Mouse (Mus musculus): ENCODE measurements at regions not wholly inside any gene's neighbourhood (a gene's known extent, or its start where the extent isn't known, plus 50 kb on each side); places are given as distances from the start of the nearest gene placed in this dataset.

DNA sequence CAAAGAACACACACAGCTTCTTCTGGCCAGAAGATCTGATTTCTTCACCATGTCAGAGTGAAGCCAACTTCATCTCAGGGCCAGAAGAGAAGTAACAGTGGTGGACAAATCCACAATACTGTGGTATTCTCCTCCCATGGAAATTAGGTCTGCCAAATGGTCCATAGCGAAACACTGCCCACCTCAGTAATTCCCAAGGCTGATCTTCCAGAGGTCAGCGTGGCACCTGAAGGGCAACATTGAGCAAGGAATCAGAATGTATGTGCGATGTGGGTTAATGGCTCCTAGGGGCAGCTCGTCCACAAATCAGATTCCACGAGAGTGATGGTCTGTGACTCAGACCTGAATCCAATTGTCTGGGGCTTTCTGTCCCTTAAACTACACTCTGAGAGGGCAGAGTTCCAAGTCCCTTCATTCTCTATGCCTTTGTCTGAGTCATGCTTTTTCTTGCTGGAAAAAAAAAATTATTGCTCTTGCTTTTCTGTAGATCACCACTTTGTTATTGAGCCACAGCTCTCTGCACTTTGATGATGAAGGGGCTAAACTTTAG lies 307.9 kb upstream of the Noct start:
- H3K9me3 ChIP-seq (ENCODE audit: control insufficient read depth, low read length), result no peaks in the 10 kb centered on the region
- no peak overlapping the region for H3K27ac ChIP-seq (ENCODE audit: low read depth, low read length)
- H3K27me3 ChIP-seq (ENCODE audit: control insufficient read depth, insufficient read depth, low read length), result no peaks in the 10 kb centered on the region
- H3K4me3 ChIP-seq (ENCODE audit: low read depth, low read length), result no peak overlapping the region
- H3K9ac ChIP-seq (ENCODE audit: low read length), result no peak overlapping the region
- no peak for ATAC-seq (ENCODE audit: insufficient read depth, low FRiP score, low TSS enrichment)
- WGBS, result 84% methylated on average over 5 of the region's 5 CpGs
- DNase-seq (ENCODE audit: low spot score), result no peak
- no peaks in the 10 kb centered on the region for H3K36me3 ChIP-seq (ENCODE audit: control insufficient read depth, insufficient read depth, low read length)
- no peak overlapping the region for H3K4me2 ChIP-seq (ENCODE audit: low read depth)
- H3K4me1 ChIP-seq (ENCODE audit: control insufficient read depth, insufficient read depth, low read length), result no peaks in the 10 kb centered on the region

DNA sequence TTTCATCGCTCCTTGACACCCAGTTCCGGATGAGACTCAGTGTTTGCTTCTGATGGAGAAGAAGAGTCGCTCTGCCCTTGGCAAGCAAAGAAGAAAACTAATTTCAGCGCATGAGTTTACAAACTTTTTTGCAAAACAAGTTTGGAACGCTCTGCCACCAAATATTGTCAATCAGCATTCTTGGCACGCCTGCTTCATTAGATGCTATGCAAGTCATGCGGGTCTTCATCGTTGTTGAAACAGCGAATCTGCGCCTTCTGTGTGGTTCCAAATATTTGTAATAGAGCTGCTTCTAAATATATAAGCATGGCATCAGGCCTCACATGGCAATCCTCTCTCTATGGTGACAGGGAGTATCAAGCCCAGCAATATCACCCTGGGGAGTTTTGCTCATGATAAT lies 301.9 kb upstream of the Noct start:
- Histone ChIP-seq H3K4me2 (ENCODE audit: low read depth) (no peak overlapping the region), H3K27me3 (ENCODE audit: control insufficient read depth, insufficient read depth, low read length) (no peaks in the 10 kb centered on the region), H3K9ac (ENCODE audit: low read length) (no peak overlapping the region), H3K9me3 (ENCODE audit: control insufficient read depth, low read length) (no peaks in the 10 kb centered on the region), H3K27ac (ENCODE audit: low read depth, low read length) (no peak overlapping the region), H3K4me3 (ENCODE audit: low read depth, low read length) (no peak overlapping the region), H3K36me3 (ENCODE audit: control insufficient read depth, insufficient read depth, low read length) (no peaks in the 10 kb centered on the region), H3K4me1 (ENCODE audit: control insufficient read depth, insufficient read depth, low read length) (no peaks in the 10 kb centered on the region)
- WGBS, result 97% methylated on average over 10 of the region's 10 CpGs
- no peak for DNase-seq (ENCODE audit: low spot score)
- no peak for ATAC-seq (ENCODE audit: insufficient read depth, low FRiP score, low TSS enrichment)

- Histone ChIP-seq H3K36me3 (ENCODE audit: control insufficient read depth, insufficient read depth, low read length) (no peaks in the 10 kb centered on the region), H3K27me3 (ENCODE audit: control insufficient read depth, insufficient read depth, low read length) (no peaks in the 10 kb centered on the region), H3K9me3 (ENCODE audit: control insufficient read depth, low read length) (no peaks in the 10 kb centered on the region), H3K9ac (ENCODE audit: low read length) (no peak overlapping the region), H3K27ac (ENCODE audit: low read depth, low read length) (no peak overlapping the region), H3K4me3 (ENCODE audit: low read depth, low read length) (no peak overlapping the region), H3K4me2 (ENCODE audit: low read depth) (no peak overlapping the region), H3K4me1 (ENCODE audit: control insufficient read depth, insufficient read depth, low read length) (no peaks in the 10 kb centered on the region)
- 86% methylated on average over 5 of the region's 5 CpGs for WGBS
- ATAC-seq (ENCODE audit: insufficient read depth, low FRiP score, low TSS enrichment) (no peak), DNase-seq (ENCODE audit: low spot score) (no peak)
Measured at GRCm38 (mm10) chr3:50922832-50923231, 301.4 kb upstream of the Noct start.

GRCm38 (mm10) chr3:50923327-50923726 lies 300.9 kb upstream of the Noct start:
- Histone ChIP-seq H3K4me1 (ENCODE audit: control insufficient read depth, insufficient read depth, low read length) (no peaks in the 10 kb centered on the region), H3K4me3 (ENCODE audit: low read depth, low read length) (no peak overlapping the region), H3K27me3 (ENCODE audit: control insufficient read depth, insufficient read depth, low read length) (no peaks in the 10 kb centered on the region), H3K9me3 (ENCODE audit: control insufficient read depth, low read length) (no peaks in the 10 kb centered on the region), H3K9ac (ENCODE audit: low read length) (no peak overlapping the region), H3K27ac (ENCODE audit: low read depth, low read length) (no peak overlapping the region), H3K36me3 (ENCODE audit: control insufficient read depth, insufficient read depth, low read length) (no peaks in the 10 kb centered on the region), H3K4me2 (ENCODE audit: low read depth) (no peak overlapping the region)
- no peak for ATAC-seq (ENCODE audit: insufficient read depth, low FRiP score, low TSS enrichment)
- WGBS, result 78% methylated on average over 7 of the region's 7 CpGs
- DNase-seq (ENCODE audit: low spot score), result no peak

GRCm38 (mm10) chr3:50927318-50927717 lies 296.9 kb upstream of the Noct start:
- H3K27ac ChIP-seq (ENCODE audit: low read depth, low read length), result no peak overlapping the region
- no peaks in the 10 kb centered on the region for H3K36me3 ChIP-seq (ENCODE audit: control insufficient read depth, insufficient read depth, low read length)
- ATAC-seq (ENCODE audit: insufficient read depth, low FRiP score, low TSS enrichment), result no peak
- DNase-seq (ENCODE audit: low spot score), result no peak
- no peaks in the 10 kb centered on the region for H3K27me3 ChIP-seq (ENCODE audit: control insufficient read depth, insufficient read depth, low read length)
- H3K4me2 ChIP-seq (ENCODE audit: low read depth), result no peak overlapping the region
- H3K9me3 ChIP-seq (ENCODE audit: control insufficient read depth, low read length), result no peaks in the 10 kb centered on the region
- 62% methylated on average over 4 of the region's 4 CpGs for WGBS
- no peak overlapping the region for H3K9ac ChIP-seq (ENCODE audit: low read length)
- no peak overlapping the region for H3K4me3 ChIP-seq (ENCODE audit: low read depth, low read length)
- H3K4me1 ChIP-seq (ENCODE audit: control insufficient read depth, insufficient read depth, low read length), result no peaks in the 10 kb centered on the region

- no peak overlapping the region for H3K27ac ChIP-seq (ENCODE audit: low read depth, low read length)
- H3K36me3 ChIP-seq (ENCODE audit: control insufficient read depth, insufficient read depth, low read length), result no peaks in the 10 kb centered on the region
- H3K4me1 ChIP-seq (ENCODE audit: control insufficient read depth, insufficient read depth, low read length), result no peaks in the 10 kb centered on the region
- H3K27me3 ChIP-seq (ENCODE audit: control insufficient read depth, insufficient read depth, low read length), result no peaks in the 10 kb centered on the region
- H3K4me2 ChIP-seq (ENCODE audit: low read depth), result no peak overlapping the region
- no peak overlapping the region for H3K9ac ChIP-seq (ENCODE audit: low read length)
- WGBS, result 86% methylated on average over 1 of the region's 1 CpGs
- no peak for ATAC-seq (ENCODE audit: insufficient read depth, low FRiP score, low TSS enrichment)
- no peaks in the 10 kb centered on the region for H3K9me3 ChIP-seq (ENCODE audit: control insufficient read depth, low read length)
- DNase-seq (ENCODE audit: low spot score), result no peak
- H3K4me3 ChIP-seq (ENCODE audit: low read depth, low read length), result no peak overlapping the region
Measured at GRCm38 (mm10) chr3:50929013-50929412, 295.2 kb upstream of the Noct start.

- no peak for DNase-seq (ENCODE audit: low spot score)
Measured at GRCm38 (mm10) chr3:50932397-50933089, 291.7 kb upstream of the Noct start.

DNA sequence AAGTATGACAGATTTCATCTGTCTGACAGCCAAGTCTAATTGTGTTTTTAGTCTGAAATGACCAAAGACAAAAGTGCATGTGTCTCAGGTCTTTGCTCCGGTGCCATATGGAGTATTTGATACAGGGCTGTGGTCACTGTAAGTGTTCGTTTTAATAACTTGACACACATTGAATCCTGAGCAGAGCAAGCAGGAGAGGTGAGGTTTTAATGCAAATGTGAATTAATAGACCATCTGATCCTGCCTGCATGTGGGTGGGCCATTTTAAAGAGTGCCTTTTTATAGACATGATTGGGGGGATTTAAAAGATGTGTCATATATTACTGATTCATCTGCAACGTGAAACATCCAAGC lies 291.2 kb upstream of the Noct start:
- ATAC-seq (ENCODE audit: insufficient read depth, low FRiP score, low TSS enrichment), result no peak
- no peak for DNase-seq (ENCODE audit: low spot score)
- no peak overlapping the region for H3K4me2 ChIP-seq (ENCODE audit: low read depth)
- 73% methylated on average over 3 of the region's 3 CpGs for WGBS
- no peaks in the 10 kb centered on the region for H3K36me3 ChIP-seq (ENCODE audit: control insufficient read depth, insufficient read depth, low read length)
- no peaks in the 10 kb centered on the region for H3K4me1 ChIP-seq (ENCODE audit: control insufficient read depth, insufficient read depth, low read length)
- H3K9me3 ChIP-seq (ENCODE audit: control insufficient read depth, low read length), result no peaks in the 10 kb centered on the region
- H3K27ac ChIP-seq (ENCODE audit: low read depth, low read length), result no peak overlapping the region
- no peak overlapping the region for H3K9ac ChIP-seq (ENCODE audit: low read length)
- no peak overlapping the region for H3K4me3 ChIP-seq (ENCODE audit: low read depth, low read length)
- H3K27me3 ChIP-seq (ENCODE audit: control insufficient read depth, insufficient read depth, low read length), result no peaks in the 10 kb centered on the region

More at GRCm38 (mm10) chr3:50932397-50933089, 291.7 kb upstream of the Noct start:
- Histone ChIP-seq H3K4me3 (ENCODE audit: low read depth, low read length) (no peak overlapping the region), H3K27me3 (ENCODE audit: control insufficient read depth, insufficient read depth, low read length) (no peaks in the 10 kb centered on the region), H3K9ac (ENCODE audit: low read length) (no peak overlapping the region), H3K9me3 (ENCODE audit: control insufficient read depth, low read length) (no peaks in the 10 kb centered on the region), H3K4me2 (ENCODE audit: low read depth) (no peak overlapping the region), H3K36me3 (ENCODE audit: control insufficient read depth, insufficient read depth, low read length) (no peaks in the 10 kb centered on the region), H3K4me1 (ENCODE audit: control insufficient read depth, insufficient read depth, low read length) (no peaks in the 10 kb centered on the region), H3K27ac (ENCODE audit: low read depth, low read length) (0 out of 2 replicates have a peak overlapping the region, but pooled peaks have one; percentile 10)
- ATAC-seq (ENCODE audit: insufficient read depth, low FRiP score, low TSS enrichment), result no peak
- 75% methylated on average over 10 of the region's 10 CpGs for WGBS

DNA sequence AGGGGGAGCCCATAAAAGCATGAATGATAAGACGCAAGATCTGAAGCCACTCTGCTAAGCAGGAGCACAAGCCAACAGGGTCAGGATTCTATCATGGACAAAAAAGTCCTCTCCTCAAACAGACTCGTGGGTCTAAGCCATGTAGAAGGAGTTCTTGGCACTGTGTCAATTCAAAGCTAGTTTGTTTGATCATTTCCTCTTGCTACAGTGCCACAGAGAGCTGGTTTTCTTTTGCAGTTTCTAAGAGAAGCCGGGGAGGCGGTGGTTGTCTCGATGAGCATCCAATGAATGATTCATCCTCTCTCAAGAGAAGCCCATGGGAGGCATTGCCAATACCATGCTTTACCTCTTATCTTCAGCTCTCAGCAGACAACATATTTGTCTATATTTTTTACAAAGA lies 284.6 kb upstream of the Noct start:
- whole genome bisulfite sequencing, result 86% methylated on average over 5 of the region's 5 CpGs
- ATAC-seq (ENCODE audit: insufficient read depth, low FRiP score, low TSS enrichment) (no peak), DNase-seq (ENCODE audit: low spot score) (no peak)
- Histone ChIP-seq H3K4me1 (ENCODE audit: control insufficient read depth, insufficient read depth, low read length) (no peaks in the 10 kb centered on the region), H3K27me3 (ENCODE audit: control insufficient read depth, insufficient read depth, low read length) (no peaks in the 10 kb centered on the region), H3K4me2 (ENCODE audit: low read depth) (no peak overlapping the region), H3K27ac (ENCODE audit: low read depth, low read length) (no peak overlapping the region), H3K9me3 (ENCODE audit: control insufficient read depth, low read length) (no peaks in the 10 kb centered on the region), H3K9ac (ENCODE audit: low read length) (no peak overlapping the region), H3K4me3 (ENCODE audit: low read depth, low read length) (no peak overlapping the region), H3K36me3 (ENCODE audit: control insufficient read depth, insufficient read depth, low read length) (no peaks in the 10 kb centered on the region)
